Mouse (Mus musculus) brain, embryonic 14.5 days (tissue): Measurements from ENCODE around the gene Ddias.

ENCODE experiments used
- CTCF ChIP-seq: fragments of 200-500 bp; IDR thresholded peaks from 2 replicates; pipeline ENCODE4 v1.5.1; 2012; ENCODE audit warnings: inconsistent platforms, mild to moderate bottlenecking, moderate library complexity, borderline replicate concordance; ENCODE audit not compliant: insufficient read depth, insufficient read length; ENCODE audit errors: extremely low read depth
- POLR2A ChIP-seq: fragments of 200-500 bp; IDR thresholded peaks from 2 replicates; pipeline ENCODE4 v1.6.1; 2012; ENCODE audit warnings: mild to moderate bottlenecking, inconsistent platforms, borderline replicate concordance; ENCODE audit not compliant: poor library complexity, insufficient read depth, insufficient read length, severe bottlenecking; ENCODE audit errors: extremely low read depth

DNA sequence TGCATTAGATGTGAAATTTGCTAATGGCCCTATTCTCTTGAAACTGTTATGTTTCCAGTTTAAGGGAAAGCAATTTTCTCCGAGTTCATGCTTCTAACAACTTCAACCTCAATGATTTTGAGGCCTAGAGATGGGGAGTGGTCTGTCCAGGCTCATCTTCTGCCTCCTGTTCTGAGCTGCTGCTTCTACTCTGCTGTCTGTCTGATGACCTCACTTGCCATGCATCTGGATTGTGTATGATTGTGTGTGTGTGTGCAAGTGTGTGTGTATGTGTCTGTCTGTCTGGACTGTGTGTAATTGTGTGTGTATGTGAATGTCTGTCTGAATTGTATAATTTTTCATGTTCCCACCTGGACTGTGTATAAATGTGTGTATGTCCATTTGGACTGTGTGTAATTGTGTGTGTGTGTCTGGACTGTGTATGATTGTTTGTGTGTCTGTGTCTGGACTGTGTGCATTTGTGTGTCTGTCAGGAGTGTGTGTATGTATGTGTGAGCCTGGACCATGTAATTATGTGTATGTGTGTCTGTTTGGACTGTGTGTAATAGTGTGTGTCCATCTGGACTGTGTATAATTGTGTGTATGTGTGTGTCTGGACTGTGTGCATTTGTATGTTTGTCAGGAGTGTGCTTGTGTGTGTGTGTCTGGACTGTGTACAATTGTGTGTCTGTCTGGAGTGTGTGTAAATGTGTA lies 51.5 kb downstream of the Ddias start:
- TF ChIP-seq CTCF (no peak), POLR2A (no peak)
